Mouse (Mus musculus): ENCODE measurements around the gene Pigo.
"Not testable (repeated sequence)": the region's sequence is repeated elsewhere in the genome, so short reads cannot be mapped to it uniquely, and the experiment has no call there.

Gene Pigo

DNA sequence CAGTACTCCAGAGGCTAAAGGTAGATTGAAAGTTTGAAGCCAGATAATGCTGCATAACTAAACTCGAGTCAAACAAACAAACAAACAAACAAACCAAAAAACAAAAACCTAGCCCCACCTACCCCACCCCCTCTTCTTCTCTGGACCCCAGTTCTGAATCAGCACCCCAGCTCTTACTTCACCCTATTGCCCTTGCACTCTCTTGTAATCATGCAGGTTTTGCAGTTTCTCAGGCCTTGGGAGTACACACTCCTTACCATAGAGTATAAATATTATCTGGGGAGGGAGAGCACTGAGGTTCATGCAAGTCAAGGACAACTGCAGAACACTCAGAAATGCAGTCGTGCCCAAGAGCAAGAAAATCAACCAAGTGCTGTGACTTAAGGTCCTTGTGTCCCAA lies 24.3 kb downstream of the Pigo start:
- DNase-seq (ENCODE audit: low spot score) = no peak

DNA sequence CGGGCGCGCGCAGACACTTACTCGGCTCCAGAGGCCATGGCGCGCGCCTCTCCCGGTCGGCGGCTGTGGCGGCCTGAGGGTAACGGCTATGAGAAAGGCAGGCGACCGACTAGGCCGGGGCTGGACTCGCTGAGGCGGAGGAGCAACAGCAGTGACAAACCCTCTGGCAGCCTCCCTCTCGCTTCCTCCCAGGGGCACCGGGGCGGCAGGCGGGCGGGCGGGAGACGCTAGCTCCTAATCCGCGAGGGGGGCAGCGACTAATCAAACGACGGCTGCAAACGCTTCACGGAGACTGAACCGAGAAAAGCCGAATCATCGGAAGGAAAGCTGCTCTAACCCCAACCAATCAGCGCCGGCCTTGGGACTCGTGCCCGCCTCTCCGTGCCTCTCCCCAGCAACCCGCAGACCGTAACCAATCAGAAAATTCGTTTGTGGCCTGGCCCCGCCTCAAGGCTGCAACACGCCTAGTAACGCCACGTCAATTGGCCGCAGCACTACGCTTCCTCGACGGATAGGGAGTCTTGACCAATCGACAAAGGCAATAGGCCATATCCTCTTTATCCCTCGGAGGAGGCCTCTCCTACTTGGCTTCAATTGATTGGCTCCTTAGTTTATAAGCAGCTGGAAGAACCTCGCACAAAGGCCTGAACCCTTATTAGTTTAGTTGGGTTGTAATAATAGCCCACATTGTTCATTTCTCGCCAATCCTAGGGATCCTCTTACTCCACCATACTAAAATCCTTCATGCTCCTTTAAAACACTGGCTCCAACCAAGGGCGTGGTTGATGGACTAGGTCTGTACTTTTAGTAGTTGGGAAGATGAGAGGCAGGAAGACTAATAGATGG lies 25.3 kb downstream of the Pigo start, which contains the start of gene Vcp:
Vcp (minus strand) TSS at position 367 of the 846 bp plus-strand sequence.
- peak; percentile 98 for DNase-seq (ENCODE audit: low spot score)

DNA sequence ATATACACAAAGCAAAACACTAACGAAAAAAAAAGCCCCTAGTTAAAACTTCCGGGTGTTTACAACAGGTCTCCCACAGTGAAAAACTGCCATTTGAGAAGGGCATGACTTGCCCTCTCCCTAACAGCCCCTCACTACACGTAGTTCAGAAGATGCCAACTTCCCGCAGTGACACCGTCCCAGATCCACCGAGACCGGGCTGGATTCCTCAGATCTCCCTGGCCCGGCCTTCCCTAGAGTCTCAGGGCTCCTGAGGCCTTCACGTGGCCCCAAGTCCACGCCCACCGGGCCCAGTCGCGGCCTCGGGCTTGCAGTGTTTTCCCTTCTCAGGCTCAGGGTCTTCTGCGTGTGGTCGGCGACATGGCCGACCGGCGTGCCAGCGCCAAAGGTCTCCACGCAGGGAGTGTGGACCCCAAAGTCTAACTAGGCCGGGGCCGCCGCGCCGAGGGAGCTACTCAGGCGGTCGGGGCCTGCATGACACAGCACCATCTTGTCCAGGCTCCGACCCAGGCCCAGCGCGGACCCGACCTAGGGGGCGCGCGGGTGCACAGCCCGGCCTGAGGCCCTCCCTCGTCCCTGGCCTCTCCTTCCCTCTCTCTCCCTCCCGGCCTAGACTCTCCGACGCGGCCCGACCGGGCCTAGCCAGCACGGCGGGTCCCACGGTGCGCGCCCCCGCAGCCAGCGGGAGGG lies 26.0 kb downstream of the Pigo start:
- DNase-seq (ENCODE audit: low spot score) = peak; percentile 80

DNA sequence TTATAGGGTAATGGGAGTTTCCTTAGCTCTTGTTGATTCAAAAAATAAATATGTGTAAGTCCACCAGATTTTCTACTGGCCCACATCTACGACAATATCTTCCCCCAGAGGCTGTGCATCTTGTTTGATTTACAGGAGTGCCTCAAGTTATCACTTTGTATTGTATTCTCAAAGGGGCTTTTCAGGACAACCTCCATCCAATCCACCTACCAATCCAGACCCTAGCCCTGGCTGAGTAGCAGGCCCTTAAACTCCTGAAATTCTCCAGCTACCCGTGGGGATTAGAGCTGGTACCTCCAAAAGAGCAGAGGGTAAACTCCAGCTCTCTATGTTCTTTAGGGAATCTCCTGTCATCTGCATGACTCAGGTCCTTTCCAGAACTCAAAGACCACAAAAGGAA lies 27.6 kb downstream of the Pigo start:
- no peak for DNase-seq (ENCODE audit: low spot score)

DNA sequence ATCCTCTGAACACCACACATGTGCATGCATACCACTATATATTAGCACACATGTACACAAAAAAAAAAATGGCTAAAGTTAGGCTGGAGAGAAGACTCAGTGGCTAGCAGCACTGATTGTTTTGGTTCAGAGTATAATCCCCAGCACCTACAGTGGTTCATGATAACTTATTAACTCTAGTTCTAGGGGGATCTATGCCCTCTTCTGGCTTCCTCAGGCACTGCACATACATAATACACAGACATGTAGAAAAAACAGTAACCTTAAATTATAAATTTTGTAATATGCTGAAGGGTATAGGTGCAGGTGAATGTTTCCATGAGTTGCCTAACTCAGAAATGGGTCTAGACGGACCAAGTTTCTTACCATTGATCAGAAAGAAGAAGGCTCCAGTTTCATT lies 37.3 kb downstream of the Pigo start:
- no peak for DNase-seq (ENCODE audit: low spot score)

DNA sequence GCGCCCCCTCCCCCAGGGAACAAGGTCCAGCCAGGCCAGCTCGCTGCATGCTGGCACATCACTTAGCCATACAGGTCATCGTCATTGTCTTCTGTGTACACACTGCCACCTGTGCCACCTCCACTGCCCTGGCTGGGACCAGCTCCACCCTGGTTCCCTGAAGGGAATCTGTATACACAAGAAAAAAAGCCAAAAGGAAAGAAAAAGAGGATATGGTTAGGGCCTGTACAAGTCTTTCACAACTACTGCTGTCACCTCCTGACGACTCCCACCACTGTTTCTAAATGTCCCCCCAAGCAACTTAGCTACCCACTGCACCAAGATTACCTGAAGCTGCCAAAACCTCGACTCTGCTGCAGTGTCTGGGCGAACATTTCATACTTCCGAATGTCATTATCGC lies 45.2 kb downstream of the Pigo start:
- DNase-seq (ENCODE audit: low spot score) = not testable (repeated sequence)

DNA sequence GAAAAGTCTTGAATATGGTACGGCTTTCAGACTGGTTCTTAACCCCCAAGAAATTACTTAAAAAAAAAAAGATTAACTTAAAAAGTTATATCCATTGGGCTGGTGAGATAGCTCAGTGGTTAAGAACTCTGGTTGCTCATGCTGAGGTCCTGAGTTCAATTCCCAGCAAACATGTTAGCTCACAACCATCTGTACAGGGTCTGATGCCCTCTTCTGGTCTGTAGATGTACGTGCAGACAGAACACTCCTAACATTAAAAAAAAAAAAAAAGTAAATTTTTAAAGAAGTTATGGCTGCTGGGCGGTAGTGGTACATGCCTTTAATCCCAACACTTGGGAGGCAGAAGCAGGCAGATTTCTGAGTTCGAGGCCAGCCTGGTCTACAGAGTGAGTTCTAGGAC lies 47.6 kb downstream of the Pigo start:
- DNase-seq (ENCODE audit: low spot score) = no peak

DNA sequence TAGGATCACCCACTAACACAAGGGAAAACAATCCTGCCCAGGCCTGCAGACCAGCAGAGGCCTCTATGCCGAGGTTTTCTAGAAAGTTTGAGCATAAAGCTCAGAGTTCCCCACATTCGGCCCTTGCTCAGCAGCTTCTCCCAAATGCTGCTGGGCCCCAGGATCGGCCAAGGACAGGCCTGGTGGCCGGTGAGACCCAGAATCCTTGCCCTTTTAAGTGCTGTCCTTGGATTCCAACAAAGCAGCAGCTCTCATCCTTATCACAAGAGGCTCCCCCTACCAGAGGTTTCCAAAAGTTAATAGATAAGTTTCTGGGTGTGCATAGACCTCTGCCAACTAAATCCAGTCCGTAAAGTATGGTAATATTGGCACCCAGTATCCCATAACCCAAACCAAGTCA lies 51.8 kb downstream of the Pigo start:
- DNase-seq (ENCODE audit: low spot score) = no peak

DNA sequence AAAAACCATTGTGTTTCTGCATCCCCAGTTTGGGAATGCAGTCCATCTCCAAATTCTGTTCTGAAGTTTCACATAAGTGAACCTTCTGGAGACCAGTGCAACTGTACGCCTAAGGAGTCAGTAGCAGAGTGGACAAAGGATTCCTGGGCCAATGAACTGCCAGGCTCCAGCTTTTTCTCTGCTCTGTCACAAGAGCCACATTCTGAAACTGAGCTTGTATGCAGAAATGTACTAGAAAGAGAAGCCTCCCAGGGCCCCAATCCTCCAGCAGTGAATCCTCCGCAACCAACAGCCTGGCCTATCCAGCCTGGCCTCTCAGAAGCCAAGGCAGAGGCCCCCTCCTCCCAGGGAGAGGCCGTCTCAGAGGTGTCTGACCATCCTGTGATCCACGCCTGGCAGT lies 52.7 kb downstream of the Pigo start:
- no peak for DNase-seq (ENCODE audit: low spot score)

DNA sequence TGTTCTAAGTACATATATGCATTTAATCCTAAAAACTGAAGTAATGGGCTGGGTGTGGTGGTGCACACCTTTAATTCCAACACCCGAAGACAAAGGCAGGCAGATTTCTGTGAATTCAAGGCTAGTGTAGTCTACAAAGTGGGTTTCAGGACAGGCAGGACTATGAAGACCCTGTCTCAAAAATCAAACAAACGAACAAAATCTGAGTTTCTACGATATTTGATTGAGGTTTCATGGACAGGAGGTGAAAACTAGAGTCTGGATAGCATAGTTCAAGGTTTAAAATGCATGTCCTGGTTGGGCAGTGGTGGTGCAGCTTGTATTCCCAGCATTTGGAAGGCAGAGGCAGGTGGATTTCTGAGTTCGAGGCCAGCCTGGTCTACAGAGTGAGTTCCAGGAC lies 56.3 kb downstream of the Pigo start, which contains the start of gene 1700022I11Rik:
1700022I11Rik (plus strand) TSS at position 301 of the 400 bp plus-strand sequence.
- no peak for DNase-seq (ENCODE audit: low spot score)
